Mouse (Mus musculus) limb, embryonic 15.5 days (tissue): ENCODE results near the gene Iffo2. TPM values are rescaled to one million over a fixed set of nuclear protein-coding genes. Genes with fewer than 3 reads are reported as not detected.

Source experiments
- ATAC-seq: fragments of 200-750 bp; cut with Nextera tagmentation; 2 replicates; pipeline ENCODE4 v1.8.0; 2017; ENCODE audit warnings: low read depth, moderate TSS enrichment; ENCODE audit not compliant: insufficient number of reproducible peaks, low FRiP score, low TSS enrichment
- H3K27ac ChIP-seq: fragments of 300-500 bp; sonication (generic); 2 replicates; pipeline ENCODE4 v1.5.1; 2015; ENCODE audit warnings: moderate library complexity, mild to moderate bottlenecking, inconsistent platforms
- H3K27me3 ChIP-seq: fragments of 300-500 bp; sonication (generic); 2 replicates; pipeline ENCODE4 v1.6.1; 2015; ENCODE audit warnings: inconsistent platforms
- H3K36me3 ChIP-seq: fragments of 300-500 bp; sonication (generic); 2 replicates; pipeline ENCODE4 v1.6.1; 2015; ENCODE audit warnings: inconsistent platforms
- H3K4me1 ChIP-seq: fragments of 300-500 bp; sonication (generic); 2 replicates; pipeline ENCODE4 v1.6.1; 2015; ENCODE audit warnings: inconsistent platforms
- H3K4me2 ChIP-seq: fragments of 300-500 bp; sonication (generic); 2 replicates; pipeline ENCODE4 v1.6.1; 2015; ENCODE audit warnings: mild to moderate bottlenecking, inconsistent platforms
- H3K4me3 ChIP-seq: fragments of 300-500 bp; sonication (generic); 2 replicates; pipeline ENCODE4 v1.5.1; 2015; ENCODE audit warnings: mild to moderate bottlenecking, inconsistent platforms
- H3K9ac ChIP-seq: fragments of 300-500 bp; sonication (generic); 2 replicates; pipeline ENCODE4 v1.6.1; 2015; ENCODE audit warnings: inconsistent platforms
- H3K9me3 ChIP-seq: fragments of 300-500 bp; sonication (generic); 2 replicates; pipeline ENCODE4 v1.6.1; 2016; ENCODE audit warnings: inconsistent platforms
- WGBS: fragments of 180-500 bp; shearing (Covaris S2); methylation state at CpG from one replicate; pipeline ENCODE4 v1.1.7; 2015; 5-methylcytosine and 5-hydroxymethylcytosine counted together
- microRNA-seq: library from miRNA; unstranded; fragments of <30 nt; microRNA quantifications from one replicate; pipeline ENCODE4, GENCODE M21; 2016
- polyA plus RNA-seq: library from polyadenylated mRNA; unstranded; fragments of >200 nt; fragmentation: Nextera tagmentation; extraction: Ambion mirVana; gene quantifications from 2 replicates; pipeline ENCODE4 v1.2.1, GENCODE M21; 2015

The Iffo2 gene
- polyA plus RNA-seq, 1 experiment from 2014 or later = 3.6 TPM

GRCm38 (mm10) chr4:139661897-139662296 is 131.5 kb downstream of the Iffo2 start:
- Histone ChIP-seq H3K9me3 (no peaks in the 10 kb centered on the region), H3K4me1 (no peaks in the 10 kb centered on the region), H3K4me2 (no peak overlapping the region), H3K9ac (no peak overlapping the region), H3K27me3 (no peaks in the 10 kb centered on the region), H3K27ac (no peak overlapping the region), H3K4me3 (no peak overlapping the region), H3K36me3 (no peaks in the 10 kb centered on the region)
- 89% methylated on average over 14 of the region's 14 CpGs for WGBS
- no peak for ATAC-seq

GRCm38 (mm10) chr4:139667632-139668031 is 137.3 kb downstream of the Iffo2 start:
- 70% methylated on average over 6 of the region's 6 CpGs for WGBS
- H3K4me3 ChIP-seq = no peak overlapping the region

GRCm38 (mm10) chr4:139669847-139670246 is 139.5 kb downstream of the Iffo2 start:
- 12% methylated on average over 6 of the region's 6 CpGs for WGBS
- H3K27ac ChIP-seq = no peak overlapping the region
- no peak overlapping the region for H3K4me3 ChIP-seq
- no peaks in the 10 kb centered on the region; the same call in 1 of the 2 replicates for H3K27me3 ChIP-seq
- H3K9me3 ChIP-seq = no peaks in the 10 kb centered on the region
- no peak for ATAC-seq
- H3K36me3 ChIP-seq = no peaks in the 10 kb centered on the region
- no peaks in the 10 kb centered on the region for H3K4me1 ChIP-seq
- H3K4me2 ChIP-seq = no peak overlapping the region
- no peak overlapping the region for H3K9ac ChIP-seq

More at GRCm38 (mm10) chr4:139667632-139668031, 137.3 kb downstream of the Iffo2 start:
- no peaks in the 10 kb centered on the region for H3K9me3 ChIP-seq
- no peak for ATAC-seq
- H3K36me3 ChIP-seq = no peaks in the 10 kb centered on the region
- H3K27ac ChIP-seq = no peak overlapping the region
- no peaks in the 10 kb centered on the region for H3K4me1 ChIP-seq
- H3K4me2 ChIP-seq = no peak overlapping the region
- no peak overlapping the region for H3K9ac ChIP-seq
- H3K27me3 ChIP-seq = no peaks in the 10 kb centered on the region

Small RNA genes lying within 50 kb of the gene (microRNA-seq; reads per million reads assigned to microRNA genes)
- not detected for gene Gm25571
- gene Mir7020 = not detected

Other genes starting within 250 kb of the Iffo2 start
- gene Pqlc2, start 219.8 kb upstream of the Iffo2 start, polyA plus RNA-seq = 16.7 and 18.2 TPM in 2 replicates
- gene Akr7a5, start 219.8 kb upstream of the Iffo2 start, polyA plus RNA-seq = 82.9 and 85.8 TPM in 2 replicates
- 93.3 and 98.9 TPM in 2 replicates for gene Mrto4, start 178.0 kb upstream of the Iffo2 start, polyA plus RNA-seq
- gene Emc1, start 178.0 kb upstream of the Iffo2 start, polyA plus RNA-seq = 24.5 and 24.9 TPM in 2 replicates
- gene Ubr4, start 177.9 kb upstream of the Iffo2 start, polyA plus RNA-seq = 64.7 and 67.5 TPM in 2 replicates
- not detected in 2 replicates for gene Gm21969, start 72.6 kb downstream of the Iffo2 start, polyA plus RNA-seq
- gene Aldh4a1, start 92.3 kb downstream of the Iffo2 start, polyA plus RNA-seq = 36.8 and 39.7 TPM in 2 replicates
- gene Tas1r2, start 123.0 kb downstream of the Iffo2 start, polyA plus RNA-seq = 0.07 and 0.08 TPM in 2 replicates